Mouse (Mus musculus) forebrain, embryonic 11.5 days (tissue): ENCODE measurements around the gene Ldhc. TPM values are rescaled to one million over a fixed set of nuclear protein-coding genes. Genes with fewer than 3 reads are reported as not detected.
"Not testable (repeated sequence)": the region's sequence is repeated elsewhere in the genome, so short reads cannot be mapped to it uniquely, and the experiment has no call there.

Experiments
- ATAC-seq: fragments of 200-750 bp; cut with Nextera tagmentation; replicated peaks from 2 replicates; pipeline ENCODE4 v1.8.0; 2017; ENCODE audit warnings: moderate TSS enrichment; ENCODE audit not compliant: low FRiP score
- DNase-seq: peaks from one replicate; pipeline ENCODE4 v3.0.0-alpha.2; 2017; ENCODE audit warnings: low spot score
- H3K27ac ChIP-seq: fragments of 300-500 bp; sonication (generic); 2 replicates; pipeline ENCODE4 v1.5.1; 2014; ENCODE audit warnings: low read depth, low read length
- H3K27me3 ChIP-seq: fragments of 300-500 bp; sonication (generic); 2 replicates; pipeline ENCODE4 v1.6.1; 2014; ENCODE audit warnings: mild to moderate bottlenecking, low read length, mixed read lengths; ENCODE audit not compliant: control insufficient read depth, insufficient read depth
- H3K36me3 ChIP-seq: fragments of 300-500 bp; sonication (generic); 2 replicates; pipeline ENCODE4 v1.6.1; 2014; ENCODE audit warnings: mild to moderate bottlenecking, low read length, moderate library complexity, mixed read lengths; ENCODE audit not compliant: control insufficient read depth, insufficient read depth
- H3K4me1 ChIP-seq: fragments of 300-500 bp; sonication (generic); replicated peaks from 2 replicates; pipeline ENCODE4 v1.6.1; 2014; ENCODE audit warnings: low read length, mixed read lengths; ENCODE audit not compliant: control insufficient read depth, insufficient read depth
- H3K4me2 ChIP-seq: fragments of 300-500 bp; sonication (generic); 2 replicates; pipeline ENCODE4 v1.6.1; 2014; ENCODE audit warnings: low read depth, mild to moderate bottlenecking, low read length, moderate library complexity, mixed read lengths; ENCODE audit not compliant: severe bottlenecking
- H3K4me3 ChIP-seq: fragments of 300-500 bp; sonication (generic); 2 replicates; pipeline ENCODE4 v1.5.1; 2014; ENCODE audit warnings: low read depth, low read length
- H3K9ac ChIP-seq: fragments of 300-500 bp; sonication (generic); 2 replicates; pipeline ENCODE4 v1.6.1; 2014; ENCODE audit warnings: low read length
- H3K9me3 ChIP-seq: fragments of 300-500 bp; sonication (generic); 2 replicates; pipeline ENCODE4 v1.6.1; 2016; ENCODE audit warnings: low read length, mixed read lengths; ENCODE audit not compliant: control insufficient read depth
- WGBS: fragments of 180-500 bp; shearing (Covaris S2); extraction: QIAGEN DNeasy Blood & Tissue Kit; methylation state at CpG from one replicate; pipeline ENCODE4 v1.1.7; 2014; 5-methylcytosine and 5-hydroxymethylcytosine counted together
- polyA plus RNA-seq: library from polyadenylated mRNA; unstranded; fragments of >200 nt; fragmentation: Nextera tagmentation; extraction: Ambion mirVana; gene quantifications from 2 replicates; pipeline ENCODE4 v1.2.1, GENCODE M21; 2014

The Ldhc gene
- polyA plus RNA-seq, 1 experiment from 2014 or later, result 0.13 TPM

- WGBS, result 88% methylated on average over 11 of the region's 11 CpGs
These were observed 28.7 kb upstream of the Ldhc start for GRCm38 (mm10) chr7:46832112-46832810.

GRCm38 (mm10) chr7:46833266-46833665, 27.7 kb upstream of the Ldhc start:
- DNase-seq (no peak), ATAC-seq (no peak)
- no peak overlapping the region for H3K9ac ChIP-seq
- H3K4me3 ChIP-seq, result no peak overlapping the region
- no peaks in the 10 kb centered on the region for H3K36me3 ChIP-seq
- WGBS, result 84% methylated on average over 6 of the region's 6 CpGs
- no peaks in the 10 kb centered on the region for H3K9me3 ChIP-seq
- no peak overlapping the region for H3K4me2 ChIP-seq
- H3K27me3 ChIP-seq, result no peaks in the 10 kb centered on the region
- 0 out of 2 replicates have a peak, but pooled peaks cover 1% of the 10 kb centered on the region for H3K4me1 ChIP-seq
- H3K27ac ChIP-seq, result no peak overlapping the region

More at GRCm38 (mm10) chr7:46832112-46832810, 28.7 kb upstream of the Ldhc start:
- not testable (repeated sequence) for H3K36me3 ChIP-seq, H3K9me3 ChIP-seq, DNase-seq, H3K27ac ChIP-seq, ATAC-seq, H3K27me3 ChIP-seq, H3K9ac ChIP-seq, H3K4me3 ChIP-seq, H3K4me1 ChIP-seq, H3K4me2 ChIP-seq

GRCm38 (mm10) chr7:46833670-46834255, 27.2 kb upstream of the Ldhc start:
- H3K4me1 ChIP-seq, result peaks cover 1% of the 10 kb centered on the region; the same call in 1 of the 2 replicates
- ATAC-seq (no peak), DNase-seq (no peak)
- WGBS, result 88% methylated on average over 7 of the region's 7 CpGs
- no peaks in the 10 kb centered on the region for H3K27me3 ChIP-seq
- no peak overlapping the region for H3K9ac ChIP-seq
- no peaks in the 10 kb centered on the region for H3K9me3 ChIP-seq
- H3K36me3 ChIP-seq, result no peaks in the 10 kb centered on the region
- no peak overlapping the region for H3K4me2 ChIP-seq
- no peak overlapping the region for H3K4me3 ChIP-seq
- no peak overlapping the region for H3K27ac ChIP-seq

- H3K9ac ChIP-seq, result no peak overlapping the region
- ATAC-seq (no peak), DNase-seq (no peak)
- no peak overlapping the region for H3K27ac ChIP-seq
- peaks cover 5% of the 10 kb centered on the region; the same call in 1 of the 2 replicates for H3K4me1 ChIP-seq
- H3K36me3 ChIP-seq, result no peaks in the 10 kb centered on the region
- 22% methylated on average over 11 of the region's 14 CpGs for WGBS
- no peaks in the 10 kb centered on the region for H3K27me3 ChIP-seq
- H3K4me3 ChIP-seq, result no peak overlapping the region
- H3K9me3 ChIP-seq, result no peaks in the 10 kb centered on the region
- no peak overlapping the region for H3K4me2 ChIP-seq
These were observed 25.9 kb upstream of the Ldhc start for GRCm38 (mm10) chr7:46834994-46835610.

- Histone ChIP-seq H3K4me1 (peaks cover 5% of the 10 kb centered on the region; the same call in 1 of the 2 replicates), H3K27me3 (no peaks in the 10 kb centered on the region), H3K27ac (no peak overlapping the region), H3K9ac (no peak overlapping the region), H3K9me3 (no peaks in the 10 kb centered on the region), H3K4me2 (no peak overlapping the region), H3K4me3 (no peak overlapping the region), H3K36me3 (no peaks in the 10 kb centered on the region)
- DNase-seq, result no peak
- WGBS, result 86% methylated on average over 5 of the region's 5 CpGs
- no peak for ATAC-seq
These were observed 24.6 kb upstream of the Ldhc start for GRCm38 (mm10) chr7:46836357-46836756.

- Histone ChIP-seq H3K9ac (no peak overlapping the region), H3K4me1 (peaks cover 5% of the 10 kb centered on the region; the same call in 1 of the 2 replicates), H3K27me3 (no peaks in the 10 kb centered on the region), H3K4me2 (no peak overlapping the region), H3K36me3 (no peaks in the 10 kb centered on the region), H3K9me3 (no peaks in the 10 kb centered on the region), H3K4me3 (no peak overlapping the region), H3K27ac (no peak overlapping the region)
- WGBS, result 52% methylated on average over 5 of the region's 5 CpGs
- DNase-seq (no peak), ATAC-seq (no peak)
These were observed 23.9 kb upstream of the Ldhc start for GRCm38 (mm10) chr7:46837073-46837472.

- Histone ChIP-seq H3K36me3 (no peaks in the 10 kb centered on the region), H3K9me3 (no peaks in the 10 kb centered on the region), H3K4me1 (peaks cover 5% of the 10 kb centered on the region; the same call in 1 of the 2 replicates), H3K4me2 (peak overlapping the region; percentile 21; the same call in 1 of the 2 replicates), H3K4me3 (no peak overlapping the region), H3K27ac (no peak overlapping the region), H3K9ac (no peak overlapping the region), H3K27me3 (no peaks in the 10 kb centered on the region)
- ATAC-seq (0 out of 2 replicates have a peak, but pooled peaks have one; percentile 26), DNase-seq (no peak)
- 4% methylated on average over 8 of the region's 9 CpGs for WGBS
These were observed 22.8 kb upstream of the Ldhc start for GRCm38 (mm10) chr7:46838104-46838671.

GRCm38 (mm10) chr7:46838891-46839302, 22.1 kb upstream of the Ldhc start:
- Histone ChIP-seq H3K27ac (no peak overlapping the region), H3K4me1 (peaks cover 5% of the 10 kb centered on the region; the same call in 1 of the 2 replicates), H3K36me3 (no peaks in the 10 kb centered on the region), H3K9me3 (no peaks in the 10 kb centered on the region), H3K27me3 (no peaks in the 10 kb centered on the region), H3K4me2 (no peak overlapping the region), H3K4me3 (no peak overlapping the region), H3K9ac (no peak overlapping the region)
- ATAC-seq, result no peak
- WGBS, result 11% methylated on average over 8 of the region's 8 CpGs
- DNase-seq, result peak; percentile 59
